Mouse (Mus musculus) cortical plate, adult 2 months (tissue): ENCODE measurements at regions not wholly inside any gene's neighbourhood (a gene's known extent, or its start where the extent isn't known, plus 50 kb on each side); places are given as distances from the start of the nearest gene placed in this dataset.

ENCODE experiments used
- CTCF ChIP-seq: fragments of 200-500 bp; IDR thresholded peaks from 2 replicates; pipeline ENCODE4 v1.5.1; 2011; ENCODE audit warnings: mild to moderate bottlenecking, control low read depth, low read length; ENCODE audit not compliant: insufficient read depth; ENCODE audit errors: extremely low read depth
- POLR2A ChIP-seq: fragments of 200-500 bp; IDR thresholded peaks from 2 replicates; pipeline ENCODE4 v1.6.1; 2011; ENCODE audit warnings: mild to moderate bottlenecking, low read length, control low read depth; ENCODE audit not compliant: insufficient read depth; ENCODE audit errors: extremely low read depth

DNA sequence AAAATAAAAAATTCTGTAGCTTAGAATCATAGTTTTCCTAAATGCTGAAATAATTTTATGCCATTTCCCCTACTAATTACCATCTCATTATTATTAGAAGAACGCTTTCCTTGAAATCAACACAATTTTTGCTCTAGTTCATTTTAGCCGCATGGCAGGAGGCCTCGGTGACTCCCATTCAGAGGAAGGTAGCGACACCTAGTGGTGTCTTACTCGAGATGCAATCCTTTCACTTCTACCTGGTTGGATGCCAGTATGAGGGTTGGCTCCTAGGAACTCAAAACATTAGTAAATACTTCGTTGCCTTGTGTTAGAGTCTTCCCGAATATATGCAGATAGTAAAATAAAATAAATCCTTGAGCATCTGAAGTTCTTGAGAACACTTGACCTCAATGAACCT, 76.3 kb upstream of the Pitrm1 start:
- TF ChIP-seq CTCF (peak; percentile 93), POLR2A (no peak)
